10 mouse cellular contexts compared by ENCODE assay signal in genomic region chr7:43668582-43668981, GRCm38 (mm10). TPM values are rescaled to one million over a fixed set of nuclear protein-coding genes. Genes with fewer than 3 reads are reported as not detected.
A peak's percentile ranks its signal among the peaks of the same experiment; 100 is the strongest.
DNase-seq lines count a peak whose midpoint lies in the region; ATAC-seq lines count a peak whose summit lies in the region.
"Had no signal": no experiment of that assay in that cellular context is flagged by ENCODE, and none has a peak within 500 bp of the region (broad histone marks: within the 10 kb centered on the region; RNA-seq: fewer than 3 reads in every experiment).

No protein-coding gene starts in this region.

- ATAC-seq in activated CD4-positive, CD25-positive, alpha-beta regulatory T cell, adult 4 months, result no peak

- peak; percentile 21 for DNase-seq in kidney, postnatal 10 days
- no peak for DNase-seq in kidney, postnatal 14 days
- DNase-seq in CD8-positive naive resting alpha-beta T cell, adult 2 months (ENCODE audit: low read depth in 2 of 2, low spot score in 2 of 2), result peak; percentile 25 to 40
- peak; percentile 46 for DNase-seq in ZHBTc4 (ENCODE audit: low read depth, low spot score)
- DNase-seq in mesoderm, embryonic 11.5 days (ENCODE audit: low read depth, low spot score), result peak; percentile 37
- no peak for DNase-seq in gastrocnemius, postnatal 25 days
- DNase-seq: liver, embryonic 13.5 days had no signal

RNA-seq across cellular contexts. Expression of gene Ctu1, which starts 3.2 kb away (rescaled TPM):
- 1 to 10 TPM; 1.2 to 1.3 TPM for polyA plus RNA-seq in activated CD4-positive, CD25-positive, alpha-beta regulatory T cell, adult 4 months (2017; shearing (Covaris generic))
- total RNA-seq in gastrocnemius, postnatal 25 days (2021), result 1 to 10 TPM; 2.1 to 2.3 TPM

RNA-seq across cellular contexts. Expression of gene Siglece, which starts 8.6 kb away (rescaled TPM):
- under 1 TPM in 1 of 2 experiments, not detected in 1; 0.34 TPM for polyA plus RNA-seq in activated CD4-positive, CD25-positive, alpha-beta regulatory T cell, adult 4 months (2017; shearing (Covaris generic))
- under 1 TPM; 0.31 to 0.32 TPM for total RNA-seq in gastrocnemius, postnatal 25 days (2021)

RNA-seq across cellular contexts. Expression of gene Klk14, which starts 21.6 kb away (rescaled TPM):
- not detected for polyA plus RNA-seq in activated CD4-positive, CD25-positive, alpha-beta regulatory T cell, adult 4 months (2017; shearing (Covaris generic))
- total RNA-seq in gastrocnemius, postnatal 25 days (2021), result not detected
- total RNA-seq: hematopoietic stem cell, adult 5-6 weeks had no signal
- polyA plus RNA-seq: forebrain, embryonic 12.5 days; liver, embryonic 13.5 days had no signal

RNA-seq across cellular contexts. Expression of gene Ceacam18, which starts 34.1 kb away (rescaled TPM):
- not detected for polyA plus RNA-seq in activated CD4-positive, CD25-positive, alpha-beta regulatory T cell, adult 4 months (2017; shearing (Covaris generic))
- not detected for total RNA-seq in gastrocnemius, postnatal 25 days (2021)
- total RNA-seq: hematopoietic stem cell, adult 5-6 weeks had no signal
- polyA plus RNA-seq: forebrain, embryonic 12.5 days; liver, embryonic 13.5 days had no signal

RNA-seq across cellular contexts. Expression of gene Klk13, which starts 43.8 kb away (rescaled TPM):
- polyA plus RNA-seq in activated CD4-positive, CD25-positive, alpha-beta regulatory T cell, adult 4 months (2017; shearing (Covaris generic)), result not detected
- not detected for total RNA-seq in gastrocnemius, postnatal 25 days (2021)
- total RNA-seq: hematopoietic stem cell, adult 5-6 weeks had no signal
- polyA plus RNA-seq: forebrain, embryonic 12.5 days; liver, embryonic 13.5 days had no signal

Comparison
In these comparisons a context has a peak if more than half of its experiments do, and no peak if none do; other contexts are left out.
1. DNase-seq: peak in kidney, postnatal 10 days (single experiment), CD8-positive naive resting alpha-beta T cell, adult 2 months (2 of 2), ZHBTc4 (single experiment) and mesoderm, embryonic 11.5 days (single experiment); none in kidney, postnatal 14 days (single experiment) and gastrocnemius, postnatal 25 days (single experiment).